20 mouse cellular contexts compared by ENCODE assay signal in the genomic region with DNA sequence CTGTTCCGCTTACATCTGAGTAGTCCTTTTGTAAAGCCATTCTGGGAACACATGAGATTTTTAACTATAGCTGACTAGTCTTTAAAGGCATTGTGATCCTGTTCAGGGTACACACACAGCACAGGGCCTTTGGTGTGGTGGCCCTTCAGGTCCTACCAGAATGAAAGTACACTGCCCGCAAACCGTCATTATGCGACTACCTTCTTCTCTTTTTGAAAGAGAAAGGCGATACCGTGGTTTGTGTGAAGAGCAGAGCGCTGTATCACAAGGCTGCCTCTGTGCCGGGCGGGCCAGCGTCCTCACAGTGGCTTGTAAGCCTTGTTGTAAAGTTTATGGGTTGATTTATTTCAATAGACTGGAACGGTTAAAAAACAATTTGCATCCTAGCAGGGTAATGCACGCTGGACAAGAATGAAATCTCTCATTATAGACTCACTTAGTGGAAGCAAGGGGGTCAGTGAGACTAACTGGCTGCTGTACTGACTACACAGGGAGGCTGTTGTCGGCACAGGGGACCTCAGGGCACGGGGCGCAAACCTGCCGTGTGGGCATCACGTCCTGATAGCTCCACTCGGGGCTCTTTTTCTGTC.
DNase-seq lines count a peak whose midpoint lies in the region; ATAC-seq and TF ChIP-seq lines count a peak whose summit lies in the region.
"Had no signal": no experiment of that assay in that cellular context is flagged by ENCODE, and none has a peak within 500 bp of the region (broad histone marks: within the 10 kb centered on the region; RNA-seq: fewer than 3 reads in every experiment).

No protein-coding gene starts in this region.

- ATAC-seq in hindbrain, embryonic 16.5 days = no peak
- ATAC-seq in hindbrain, embryonic 11.5 days (ENCODE audit: low FRiP score) = no peak
- ATAC-seq in limb, embryonic 12.5 days (ENCODE audit: insufficient number of reproducible peaks, insufficient read depth, low FRiP score, low TSS enrichment, low read depth) = peak; percentile 49; the same call in 1 of the 2 replicates
- ATAC-seq: inflammation-experienced regulatory T-cells, adult 6 months; liver, embryonic 12.5 days had no signal

- H3K4me1 ChIP-seq in hindbrain, embryonic 16.5 days (ENCODE audit: control insufficient read depth, insufficient read depth, low read depth, low read length) = peaks cover 4% of the 10 kb centered on the region; the same call in 1 of the 2 replicates
- H3K4me1 ChIP-seq in hindbrain, embryonic 11.5 days (replicated peaks; ENCODE audit: control insufficient read depth, insufficient read depth, low read length) = no peaks in the 10 kb centered on the region; the same call in 1 of the 2 replicates
- peaks cover 35% of the 10 kb centered on the region for H3K4me1 ChIP-seq in limb, embryonic 12.5 days (replicated peaks)
- H3K4me1 ChIP-seq: heart, embryonic 15.5 days; liver, embryonic 12.5 days; stomach, embryonic 15.5 days had no signal

- no peak for DNase-seq in hindbrain, embryonic 11.5 days (ENCODE audit: low spot score)
- peak; percentile 34 for DNase-seq in testis, postnatal 10 days (ENCODE audit: low spot score)
- DNase-seq in testis, postnatal 14 days (ENCODE audit: low spot score) = no peak
- DNase-seq in urinary bladder, postnatal 14 days (ENCODE audit: low spot score) = no peak
- DNase-seq in left cerebral cortex, adult 2 months (ENCODE audit: extremely low spot score in 1 of 2, low spot score in 2 of 2) = no peak
- DNase-seq: adrenal gland, adult 8-10 months; cerebellum, adult 9-11 months; gastrocnemius, postnatal 14 days; heart, adult 2 months; heart, postnatal 4 days; layer of hippocampus, postnatal 36 days; lung, adult 2 months; retina, postnatal 1 day; thymus, postnatal 14 days had no signal

- no peak for TF ChIP-seq CTCF in left cerebral cortex, adult 2 months (IDR thresholded peaks at IDR 0.05)

- 53% methylated on average over 18 of the region's 18 CpGs for WGBS in hindbrain, embryonic 16.5 days
- 75% methylated on average over 18 of the region's 18 CpGs for WGBS in hindbrain, embryonic 11.5 days
- WGBS in limb, embryonic 12.5 days = 37% methylated on average over 18 of the region's 18 CpGs

- no peak overlapping the region for H3K27ac ChIP-seq in hindbrain, embryonic 16.5 days (ENCODE audit: low read depth, low read length)
- H3K27ac ChIP-seq in hindbrain, embryonic 11.5 days (ENCODE audit: low read depth, low read length) = no peak overlapping the region
- 0 out of 2 replicates have a peak overlapping the region, but pooled peaks have one; percentile 13 for H3K27ac ChIP-seq in limb, embryonic 12.5 days
- no peak overlapping the region for H3K27ac ChIP-seq in left cerebral cortex, adult 2 months
- H3K27ac ChIP-seq: heart, adult 2 months; heart, embryonic 15.5 days; liver, embryonic 12.5 days; stomach, embryonic 15.5 days had no signal

- no peaks in the 10 kb centered on the region for H3K36me3 ChIP-seq in hindbrain, embryonic 16.5 days (ENCODE audit: control insufficient read depth, insufficient read depth, low read length)
- no peaks in the 10 kb centered on the region for H3K36me3 ChIP-seq in hindbrain, embryonic 11.5 days (ENCODE audit: control insufficient read depth, insufficient read depth, low read length)
- H3K36me3 ChIP-seq in limb, embryonic 12.5 days = peaks cover 47% of the 10 kb centered on the region

- H3K9me3 ChIP-seq in hindbrain, embryonic 16.5 days (ENCODE audit: control insufficient read depth, low read length) = no peaks in the 10 kb centered on the region
- H3K9me3 ChIP-seq in hindbrain, embryonic 11.5 days (ENCODE audit: control insufficient read depth, low read length) = no peaks in the 10 kb centered on the region
- H3K9me3 ChIP-seq in limb, embryonic 12.5 days = no peaks in the 10 kb centered on the region
- H3K9me3 ChIP-seq: heart, embryonic 15.5 days; liver, embryonic 12.5 days; stomach, embryonic 15.5 days had no signal

- H3K9ac ChIP-seq in hindbrain, embryonic 16.5 days (ENCODE audit: low read depth, low read length) = no peak overlapping the region
- no peak overlapping the region for H3K9ac ChIP-seq in hindbrain, embryonic 11.5 days (ENCODE audit: low read depth, low read length)
- no peak overlapping the region for H3K9ac ChIP-seq in limb, embryonic 12.5 days (replicated peaks)
- H3K9ac ChIP-seq: heart, embryonic 15.5 days; liver, embryonic 12.5 days; stomach, embryonic 15.5 days had no signal

- no peak overlapping the region for H3K4me3 ChIP-seq in hindbrain, embryonic 16.5 days (ENCODE audit: low read length)
- H3K4me3 ChIP-seq in hindbrain, embryonic 11.5 days (ENCODE audit: low read depth, low read length) = no peak overlapping the region
- no peak overlapping the region for H3K4me3 ChIP-seq in limb, embryonic 12.5 days (replicated peaks)
- H3K4me3 ChIP-seq in left cerebral cortex, adult 2 months = no peak overlapping the region
- H3K4me3 ChIP-seq: heart, adult 2 months; heart, embryonic 15.5 days; liver, embryonic 12.5 days; stomach, embryonic 15.5 days had no signal

- H3K27me3 ChIP-seq in hindbrain, embryonic 16.5 days (replicated peaks; ENCODE audit: control insufficient read depth, insufficient read depth, low read length) = no peaks in the 10 kb centered on the region
- H3K27me3 ChIP-seq in hindbrain, embryonic 11.5 days (ENCODE audit: control insufficient read depth, insufficient read depth, low read length) = no peaks in the 10 kb centered on the region
- peaks cover 6% of the 10 kb centered on the region; the same call in 1 of the 2 replicates for H3K27me3 ChIP-seq in limb, embryonic 12.5 days
- H3K27me3 ChIP-seq: heart, embryonic 15.5 days; liver, embryonic 12.5 days; stomach, embryonic 15.5 days had no signal

- H3K4me2 ChIP-seq in hindbrain, embryonic 16.5 days (ENCODE audit: low read length) = 0 out of 2 replicates have a peak overlapping the region, but pooled peaks have one; percentile 10
- H3K4me2 ChIP-seq in hindbrain, embryonic 11.5 days (replicated peaks; ENCODE audit: low read depth, low read length) = no peak overlapping the region
- H3K4me2 ChIP-seq in limb, embryonic 12.5 days = peak overlapping the region; percentile 35
- H3K4me2 ChIP-seq: heart, embryonic 15.5 days; liver, embryonic 12.5 days; stomach, embryonic 15.5 days had no signal

- intact Hi-C loops in left cerebral cortex, adult 2 months (cut with DNase I) = loop anchor here (10.0 kb wide), 1 partner anchor 298 kb away; no protein-coding TSS in a partner anchor
